Mouse (Mus musculus) CH12.LX (cell line): ENCODE results near the gene Rccd1. TPM values are rescaled to one million over a fixed set of nuclear protein-coding genes. Genes with fewer than 3 reads are reported as not detected.

Experiments
- DNase-seq: peaks from one replicate; pipeline ENCODE4 v3.0.0-alpha.2; 2013; ENCODE audit errors: extremely low read depth
- H3K27ac ChIP-seq: 2 replicates; pipeline ENCODE4 v1.5.1; 2012; ENCODE audit warnings: low read depth, mild to moderate bottlenecking, control low read depth, moderate library complexity; ENCODE audit not compliant: insufficient read depth
- H3K27me3 ChIP-seq: replicated peaks from 2 replicates; pipeline ENCODE3; 2012; ENCODE audit warnings: inconsistent platforms
- H3K36me3 ChIP-seq, 2 experiments: replicated peaks in 1 of 2; 2 replicates each; pipeline versions ENCODE3 to v1.6.1; 2012; ENCODE audit warnings: inconsistent platforms in 1 of 2, low read length in 1 of 2, mild to moderate bottlenecking in 1 of 2, mixed read lengths in 1 of 2, moderate library complexity in 1 of 2; ENCODE audit not compliant: control insufficient read depth in 1 of 2, insufficient read depth in 1 of 2
- H3K4me1 ChIP-seq, 2 experiments: 2 replicates each; pipeline ENCODE4 v1.6.1; 2012; ENCODE audit warnings: inconsistent platforms in 1 of 2, moderate library complexity in 1 of 2; ENCODE audit not compliant: insufficient read depth in 2 of 2, control insufficient read depth in 1 of 2
- H3K4me2 ChIP-seq: 2 replicates; pipeline ENCODE4 v1.6.1; 2012; ENCODE audit warnings: low read depth, mild to moderate bottlenecking, control low read depth; ENCODE audit not compliant: poor library complexity, insufficient read depth, severe bottlenecking
- H3K4me3 ChIP-seq, 3 experiments: fragments of 150-350 bp in 1 of 3; sonication (generic) in 1 of 3; replicated peaks in 1 of 3; 2 replicates each; pipeline versions ENCODE3 to v1.5.1; 2011 to 2012; ENCODE audit warnings: low read depth in 2 of 3, low read length in 2 of 3, mild to moderate bottlenecking in 2 of 3, moderate library complexity in 2 of 3, control low read depth in 1 of 3, improper control_type of control experiment in 1 of 3, inconsistent platforms in 1 of 3, mixed read lengths in 1 of 3; ENCODE audit not compliant: poor library complexity in 1 of 3
- H3K79me2 ChIP-seq: replicated peaks from 2 replicates; pipeline ENCODE4 v1.6.1; 2012; ENCODE audit warnings: mild to moderate bottlenecking, moderate library complexity; ENCODE audit not compliant: control insufficient read depth, poor library complexity, insufficient read depth, severe bottlenecking; ENCODE audit errors: extremely low read depth
- H3K9ac ChIP-seq: 2 replicates; pipeline ENCODE4 v1.6.1; 2012; ENCODE audit warnings: low read depth, mild to moderate bottlenecking, control low read depth, moderate library complexity; ENCODE audit not compliant: insufficient read depth
- H3K9me3 ChIP-seq: replicated peaks from 2 replicates; pipeline ENCODE3; 2012; ENCODE audit warnings: low read length, inconsistent platforms, mixed read lengths
- BHLHE40 ChIP-seq: IDR thresholded peaks from 2 replicates; pipeline ENCODE4 v1.6.1; 2011; ENCODE audit warnings: mild to moderate bottlenecking, low read depth, low read length, improper control_type of control experiment
- CHD2 ChIP-seq: IDR thresholded peaks from 2 replicates; pipeline ENCODE4 v1.6.1; 2011; ENCODE audit warnings: low read length, improper control_type of control experiment
- E2F4 ChIP-seq: IDR thresholded peaks from 2 replicates; pipeline ENCODE4 v1.6.1; 2011; ENCODE audit warnings: low read depth, low read length, improper control_type of control experiment; ENCODE audit not compliant: insufficient replicate concordance
- ELF1 ChIP-seq: IDR thresholded peaks from 2 replicates; pipeline ENCODE4 v1.6.1; 2014; ENCODE audit warnings: low read depth, mild to moderate bottlenecking, inconsistent platforms, low read length, improper control_type of control experiment
- EP300 ChIP-seq: IDR thresholded peaks from 2 replicates; pipeline ENCODE4 v1.6.1; 2011; ENCODE audit warnings: low read length, improper control_type of control experiment
- GABPA ChIP-seq: IDR thresholded peaks from 2 replicates; pipeline ENCODE4 v1.6.1; 2012; ENCODE audit warnings: low read depth, low read length, improper control_type of control experiment, inconsistent platforms; ENCODE audit not compliant: insufficient replicate concordance
- HCFC1 ChIP-seq: IDR thresholded peaks from 2 replicates; pipeline ENCODE4 v1.6.1; 2012; ENCODE audit warnings: low read depth, mild to moderate bottlenecking, inconsistent platforms, low read length, improper control_type of control experiment
- IRF4 ChIP-seq: IDR thresholded peaks from 2 replicates; pipeline ENCODE4 v1.6.1; 2014; ENCODE audit warnings: low read depth, mild to moderate bottlenecking, inconsistent platforms, low read length, improper control_type of control experiment
- JUND ChIP-seq: conservative IDR thresholded peaks from 2 replicates; pipeline ENCODE4 v1.6.1; 2011; ENCODE audit warnings: low read depth, low read length, improper control_type of control experiment
- KAT2A ChIP-seq: IDR thresholded peaks from 2 replicates; pipeline ENCODE4 v1.6.1; 2012; ENCODE audit warnings: low read length, improper control_type of control experiment, inconsistent platforms; ENCODE audit not compliant: insufficient replicate concordance
- MAFK ChIP-seq: IDR thresholded peaks from 2 replicates; pipeline ENCODE4 v1.6.1; 2011; ENCODE audit warnings: low read length, improper control_type of control experiment; ENCODE audit not compliant: insufficient replicate concordance
- MAZ ChIP-seq: IDR thresholded peaks from 2 replicates; pipeline ENCODE4 v1.6.1; 2012; ENCODE audit warnings: low read depth, mild to moderate bottlenecking, inconsistent platforms, low read length, improper control_type of control experiment, moderate library complexity
- MXI1 ChIP-seq: IDR thresholded peaks from 2 replicates; pipeline ENCODE4 v1.6.1; 2011; ENCODE audit warnings: mild to moderate bottlenecking, low read depth, low read length, improper control_type of control experiment
- MYC ChIP-seq: IDR thresholded peaks from 2 replicates; pipeline ENCODE4 v1.6.1; 2011; ENCODE audit warnings: low read depth, mild to moderate bottlenecking, improper control_type of control experiment, low read length
- NELFE ChIP-seq: IDR thresholded peaks from 2 replicates; pipeline ENCODE4 v1.6.1; 2011; ENCODE audit warnings: low read depth, low read length, improper control_type of control experiment
- PAX5 ChIP-seq: IDR thresholded peaks from 2 replicates; pipeline ENCODE4 v1.6.1; 2012; ENCODE audit warnings: low read length, inconsistent platforms, mixed read lengths
- POLR2A ChIP-seq: IDR thresholded peaks from 2 replicates; pipeline ENCODE4 v1.6.1; 2011; ENCODE audit warnings: low read depth, mild to moderate bottlenecking, improper control_type of control experiment, low read length
- RAD21 ChIP-seq: IDR thresholded peaks from 2 replicates; pipeline ENCODE4 v1.6.1; 2011; ENCODE audit warnings: low read depth, mild to moderate bottlenecking, low read length, improper control_type of control experiment, moderate library complexity
- RCOR1 ChIP-seq: conservative IDR thresholded peaks from 2 replicates; pipeline ENCODE4 v1.6.1; 2012; ENCODE audit warnings: low read depth, mild to moderate bottlenecking, inconsistent platforms, low read length, improper control_type of control experiment
- SIN3A ChIP-seq: IDR thresholded peaks from 2 replicates; pipeline ENCODE4 v1.6.1; 2012; ENCODE audit warnings: low read length, improper control_type of control experiment, inconsistent platforms
- SMC3 ChIP-seq: IDR thresholded peaks from 2 replicates; pipeline ENCODE4 v1.6.1; 2011; ENCODE audit warnings: low read depth, low read length, improper control_type of control experiment
- TBP ChIP-seq: conservative IDR thresholded peaks from 2 replicates; pipeline ENCODE4 v1.6.1; 2011; ENCODE audit warnings: low read depth, low read length, improper control_type of control experiment
- TCF12 ChIP-seq: IDR thresholded peaks from 2 replicates; pipeline ENCODE4 v1.6.1; 2014; ENCODE audit warnings: low read depth, mild to moderate bottlenecking, inconsistent platforms, low read length, improper control_type of control experiment
- USF1 ChIP-seq: IDR thresholded peaks from 2 replicates; pipeline ENCODE4 v1.6.1; 2014; ENCODE audit warnings: low read depth, mild to moderate bottlenecking, inconsistent platforms, low read length, improper control_type of control experiment
- USF2 ChIP-seq: conservative IDR thresholded peaks from 2 replicates; pipeline ENCODE4 v1.6.1; 2011; ENCODE audit warnings: low read depth, low read length, improper control_type of control experiment
- ZC3H11A ChIP-seq: IDR thresholded peaks from 2 replicates; pipeline ENCODE4 v1.6.1; 2012; ENCODE audit warnings: low read depth, mild to moderate bottlenecking, inconsistent platforms, low read length, improper control_type of control experiment
- ZKSCAN1 ChIP-seq: IDR thresholded peaks from 2 replicates; pipeline ENCODE4 v1.6.1; 2012; ENCODE audit warnings: low read depth, inconsistent platforms, low read length, improper control_type of control experiment, borderline replicate concordance
- ZMIZ1 ChIP-seq: IDR thresholded peaks from 2 replicates; pipeline ENCODE4 v1.6.1; 2012; ENCODE audit warnings: low read depth, mild to moderate bottlenecking, inconsistent platforms, low read length, improper control_type of control experiment
- ZNF384 ChIP-seq: IDR thresholded peaks from 2 replicates; pipeline ENCODE4 v1.6.1; 2012; ENCODE audit warnings: low read depth, low read length, improper control_type of control experiment, inconsistent platforms
- dilution Hi-C: fragments of 300-500 bp; cut with MboI; formaldehyde crosslinking; loops from 2 replicates; pipeline ENCODE4 v1.14.3; 2020; ENCODE audit warnings: low sequenced_read_pairs; ENCODE audit not compliant: extremely low pct_unique_long_range_greater_than_20kb, extremely low pct_ligation_motif_present
- in situ Hi-C: fragments of 300-500 bp; cut with MboI; formaldehyde crosslinking; loops from 3 replicates; pipeline ENCODE4 v1.14.3; 2019; ENCODE audit warnings: low sequenced_read_pairs, low pct_ligation_motif_present, low pct_unique_long_range_greater_than_20kb, mixed read lengths
- polyA plus RNA-seq: library from polyadenylated mRNA; unstranded; fragments of >175 nt; gene quantifications from 2 replicates; pipeline ENCODE4 v1.2.1, GENCODE M21; 2012; ENCODE audit warnings: low read depth; ENCODE audit not compliant: insufficient read length
- total RNA-seq, 2 experiments: library from RNA; depleted of rRNA; stranded (reverse); fragments of 300-350 nt in 1 of 2; fragments of >200 nt in 1 of 2; gene quantifications; 2 replicates each; pipeline ENCODE4 v1.2.3; 2012 to 2014

Gene Rccd1
- total and polyA plus RNA-seq, 3 experiments = 17.4 to 18.5 (median 18.3) TPM

- peaks cover 16 to 51% of the 10 kb centered on the region in 2 experiments for H3K4me1 ChIP-seq
- H3K9me3 ChIP-seq = peaks cover 6% of the 10 kb centered on the region
- dilution Hi-C loops = no loop called here
- peaks cover 15% of the 10 kb centered on the region for H3K27me3 ChIP-seq
- peaks cover 0 to 18% of the 10 kb centered on the region in 2 experiments for H3K36me3 ChIP-seq
- peak overlapping the region; percentile 55 to 60 (median 55) for H3K4me3 ChIP-seq
- DNase-seq = peak; percentile 31
- TF ChIP-seq PAX5 (no peak), MAZ (no peak), ZNF384 (no peak), EP300 (peak; percentile 50), ZMIZ1 (0 out of 2 replicates have a peak, but pooled peaks have one; percentile 2), USF2 (no peak), SIN3A (0 out of 2 replicates have a peak, but pooled peaks have one; percentile 45), MXI1 (peak; percentile 52; the same call in 1 of the 2 replicates), POLR2A (no peak)
- peak overlapping the region; percentile 41; the same call in 1 of the 2 replicates for H3K4me2 ChIP-seq
- peak overlapping the region; percentile 63 for H3K9ac ChIP-seq
- peak overlapping the region; percentile 2; the same call in 1 of the 2 replicates for H3K27ac ChIP-seq
- no peaks in the 10 kb centered on the region for H3K79me2 ChIP-seq
- in situ Hi-C loops = loop anchor here (5.0 kb wide), 1 partner anchor 34 kb away; no protein-coding TSS in a partner anchor
These were observed 19.2 kb upstream of the Rccd1 start for GRCm38 (mm10) chr7:80343270-80344018.

- peaks cover 16 to 53% of the 10 kb centered on the region in 2 experiments for H3K4me1 ChIP-seq
- peak within 1 kb of the TSS; percentile 41; the same call in 1 of the 2 replicates for H3K4me2 ChIP-seq
- peaks cover 6% of the 10 kb centered on the region for H3K9me3 ChIP-seq
- in situ Hi-C loops (loop anchor here (5.0 kb wide), 1 partner anchor 34 kb away; no protein-coding TSS in a partner anchor), dilution Hi-C loops (no loop called here)
- DNase-seq = peak; percentile 93
- peaks cover 15% of the 10 kb centered on the region for H3K27me3 ChIP-seq
- H3K4me3 ChIP-seq = peak within 1 kb of the TSS; percentile 55 to 60 (median 55)
- peak within 1 kb of the TSS; percentile 2; the same call in 1 of the 2 replicates for H3K27ac ChIP-seq
- no peaks in the 10 kb centered on the region for H3K79me2 ChIP-seq
- peaks cover 0 to 16% of the 10 kb centered on the region in 2 experiments for H3K36me3 ChIP-seq
- H3K9ac ChIP-seq = peak within 1 kb of the TSS; percentile 63
- TF ChIP-seq TBP (peak; percentile 63; the same call in 1 of the 2 replicates), NELFE (peak; percentile 92), MXI1 (peak; percentile 74), CHD2 (peak; percentile 82), BHLHE40 (peak; percentile 69), SIN3A (peak; percentile 89), MYC (peak; percentile 83), TCF12 (peak; percentile 88), PAX5 (no peak), SMC3 (peak; percentile 35; the same call in 1 of the 2 replicates), JUND (no peak), IRF4 (peak; percentile 37; the same call in 1 of the 2 replicates), ZC3H11A (no peak), ZMIZ1 (peak; percentile 68; the same call in 1 of the 2 replicates), USF1 (no peak), RAD21 (no peak; the same call in 1 of the 2 replicates), HCFC1 (peak; percentile 72), POLR2A (peak; percentile 86), ZNF384 (no peak), RCOR1 (no peak), E2F4 (no peak), MAFK (no peak), ELF1 (peak; percentile 76), GABPA (no peak), KAT2A (no peak), ZKSCAN1 (no peak)
These were observed 18.6 kb upstream of the Rccd1 start, which contains the start of gene Hddc3 for GRCm38 (mm10) chr7:80342858-80343257. Hddc3 (plus strand) TSS chr7:80343104.
